Mouse (Mus musculus) midbrain, postnatal 0 days (tissue): ENCODE measurements around the gene Camk2b. TPM values are rescaled to one million over a fixed set of nuclear protein-coding genes. Genes with fewer than 3 reads are reported as not detected.
"Not testable (repeated sequence)": the region's sequence is repeated elsewhere in the genome, so short reads cannot be mapped to it uniquely, and the experiment has no call there.

Experiments
- ATAC-seq: fragments of 200-750 bp; cut with Nextera tagmentation; 2 replicates; pipeline ENCODE4 v1.8.0; 2017; ENCODE audit warnings: moderate number of reproducible peaks, mild to moderate bottlenecking, moderate TSS enrichment, moderate library complexity; ENCODE audit not compliant: low FRiP score
- DNase-seq: peaks from one replicate; pipeline ENCODE4 v3.0.0-alpha.2; 2015; ENCODE audit warnings: low spot score
- H3K27ac ChIP-seq: fragments of 300-500 bp; sonication (generic); 2 replicates; pipeline ENCODE4 v1.5.1; 2014; ENCODE audit warnings: low read depth, mild to moderate bottlenecking, low read length, mixed read lengths
- H3K27me3 ChIP-seq: fragments of 300-500 bp; sonication (generic); 2 replicates; pipeline ENCODE4 v1.6.1; 2014; ENCODE audit warnings: low read length, control low read depth, mixed read lengths; ENCODE audit not compliant: insufficient read depth
- H3K36me3 ChIP-seq: fragments of 300-500 bp; sonication (generic); 2 replicates; pipeline ENCODE4 v1.6.1; 2014; ENCODE audit warnings: low read length, control low read depth, mixed read lengths; ENCODE audit not compliant: insufficient read depth
- H3K4me1 ChIP-seq: fragments of 300-500 bp; sonication (generic); 2 replicates; pipeline ENCODE4 v1.6.1; 2014; ENCODE audit warnings: mild to moderate bottlenecking, control low read depth, antibody characterized with exemption, low read length, mixed read lengths; ENCODE audit not compliant: insufficient read depth
- H3K4me2 ChIP-seq: fragments of 300-500 bp; sonication (generic); 2 replicates; pipeline ENCODE4 v1.6.1; 2014; ENCODE audit warnings: low read depth, mild to moderate bottlenecking, low read length, mixed read lengths; ENCODE audit not compliant: poor library complexity, severe bottlenecking
- H3K4me3 ChIP-seq: fragments of 300-500 bp; sonication (generic); 2 replicates; pipeline ENCODE4 v1.5.1; 2014; ENCODE audit warnings: low read depth, mild to moderate bottlenecking, low read length, moderate library complexity
- H3K9ac ChIP-seq: fragments of 300-500 bp; sonication (generic); replicated peaks from 2 replicates; pipeline ENCODE4 v1.6.1; 2014; ENCODE audit warnings: mild to moderate bottlenecking, low read length, moderate library complexity, mixed read lengths; ENCODE audit not compliant: poor library complexity, severe bottlenecking
- H3K9me3 ChIP-seq: fragments of 300-500 bp; sonication (generic); 2 replicates; pipeline ENCODE4 v1.6.1; 2016; ENCODE audit warnings: low read length, control low read depth
- CTCF ChIP-seq: IDR thresholded peaks from 2 replicates; pipeline ENCODE4 v1.5.1; 2016; ENCODE audit warnings: antibody characterized with exemption, mild to moderate bottlenecking
- WGBS: fragments of 180-500 bp; shearing (Covaris S2); extraction: QIAGEN DNeasy Blood & Tissue Kit; methylation state at CpG from one replicate; pipeline ENCODE4 v1.1.7; 2014; 5-methylcytosine and 5-hydroxymethylcytosine counted together
- polyA plus RNA-seq: library from polyadenylated mRNA; unstranded; fragments of >200 nt; fragmentation: Nextera tagmentation; extraction: Ambion mirVana; gene quantifications from 2 replicates; pipeline ENCODE4 v1.2.1, GENCODE M21; 2015
- total RNA-seq: library from RNA; depleted of rRNA; stranded (reverse); fragments of >200 nt; gene quantifications from 2 replicates; pipeline ENCODE4 v1.2.3, GENCODE M21; 2014; rRNA removed

Gene Camk2b
- total RNA-seq (195 and 225 TPM in 2 replicates), polyA plus RNA-seq (199 and 208 TPM in 2 replicates)

DNA sequence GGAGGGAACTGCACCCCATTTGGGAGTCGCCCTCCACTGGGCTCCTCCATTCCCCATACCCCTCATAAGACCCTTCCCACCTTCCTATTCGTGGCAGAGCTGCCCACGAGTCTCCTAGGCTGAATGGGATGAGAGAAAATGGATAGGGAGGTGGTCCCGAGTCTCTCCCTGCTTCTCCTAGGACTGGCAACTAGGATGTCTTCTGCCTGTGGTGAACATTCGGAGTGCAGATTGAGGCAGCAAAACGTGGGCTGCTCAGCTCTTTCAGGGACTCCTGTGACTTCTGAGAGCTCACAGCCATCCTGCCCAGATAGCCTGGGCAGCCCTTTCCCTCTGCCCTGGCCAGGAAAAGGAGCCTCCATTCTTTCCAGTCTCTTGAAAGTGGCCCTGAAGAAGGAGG is at the start of gene Camk2b:
Gene Camk2b, minus strand, starts transcription at position 187 of the 400 bp plus-strand sequence.
- Histone ChIP-seq H3K27me3 (no peaks in the 10 kb centered on the region), H3K27ac (peak within 1 kb of the TSS; percentile 93), H3K9me3 (no peaks in the 10 kb centered on the region), H3K36me3 (no peaks in the 10 kb centered on the region), H3K9ac (peak within 1 kb of the TSS; percentile 93), H3K4me1 (peaks cover 24% of the 10 kb centered on the region; the same call in 1 of the 2 replicates), H3K4me3 (peak within 1 kb of the TSS; percentile 90), H3K4me2 (peak within 1 kb of the TSS; percentile 74)
- TF ChIP-seq CTCF, result peak; percentile 27; the same call in 1 of the 2 replicates
- ATAC-seq, result no peak
- DNase-seq, result no peak
- WGBS, result 11% methylated on average over 6 of the region's 6 CpGs

DNA sequence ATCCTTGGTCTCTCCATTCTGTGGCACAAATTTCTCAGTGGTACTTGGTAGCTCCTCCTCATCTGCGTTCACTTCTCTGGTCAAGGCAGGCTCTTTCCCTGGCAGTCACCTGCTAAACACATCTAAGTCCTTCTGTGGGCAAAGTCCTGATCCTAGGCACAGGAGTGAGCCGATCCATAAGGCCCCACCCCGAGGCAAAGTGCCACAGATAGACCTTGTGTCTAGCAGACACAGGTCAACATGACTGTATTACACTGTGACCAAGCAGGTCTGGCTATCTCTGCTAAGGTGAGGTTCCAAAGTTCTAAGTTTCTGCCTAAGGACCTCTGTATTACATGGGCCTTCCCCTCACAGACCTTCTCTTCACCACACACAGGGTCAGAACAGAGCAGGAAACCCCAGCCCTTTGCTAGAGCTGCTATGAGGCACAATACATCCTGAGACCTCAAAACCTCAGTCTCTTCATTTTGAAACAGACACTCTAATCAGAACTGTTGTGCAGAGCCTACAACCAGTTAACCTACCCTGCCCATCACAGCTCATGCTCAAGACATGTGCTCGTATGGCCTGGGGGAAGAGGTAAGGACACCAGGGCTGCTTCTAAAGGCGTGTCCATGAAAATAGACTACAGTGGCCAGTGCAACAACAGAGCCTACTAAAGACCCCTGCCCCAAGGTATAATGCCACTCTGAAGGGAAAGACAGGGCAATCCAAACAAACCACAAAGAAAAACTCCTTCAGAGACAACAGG is 45.7 kb upstream of the Camk2b start:
- H3K27ac ChIP-seq, result no peak overlapping the region
- no peak overlapping the region for H3K9ac ChIP-seq
- DNase-seq, result no peak
- no peak overlapping the region for H3K4me2 ChIP-seq
- no peak for TF ChIP-seq CTCF
- WGBS, result 97% methylated on average over 5 of the region's 5 CpGs
- ATAC-seq, result no peak
- H3K27me3 ChIP-seq, result no peaks in the 10 kb centered on the region
- H3K9me3 ChIP-seq, result no peaks in the 10 kb centered on the region
- no peaks in the 10 kb centered on the region for H3K4me1 ChIP-seq
- no peak overlapping the region for H3K4me3 ChIP-seq
- H3K36me3 ChIP-seq, result peaks cover 38% of the 10 kb centered on the region

DNA sequence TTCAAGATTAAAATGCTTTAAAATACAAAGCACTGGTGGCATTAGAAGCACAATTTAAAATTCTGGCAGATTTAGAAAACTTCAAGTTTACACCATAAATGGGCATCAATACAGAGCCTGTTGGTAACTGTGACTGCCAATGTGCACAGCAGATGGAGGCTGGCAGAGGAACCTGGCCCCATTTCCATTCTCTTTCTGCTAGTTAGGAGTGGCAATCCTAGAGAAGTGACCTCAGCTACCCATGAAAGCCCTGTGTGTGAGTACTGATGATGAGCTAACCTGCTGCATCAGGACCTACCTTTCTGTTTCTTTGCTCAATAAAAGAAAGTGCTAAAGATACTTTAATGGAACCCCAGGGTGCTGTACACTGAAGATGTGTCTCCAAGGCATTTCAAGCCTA is 43.8 kb upstream of the Camk2b start:
- Histone ChIP-seq H3K27ac (no peak overlapping the region), H3K27me3 (no peaks in the 10 kb centered on the region), H3K9ac (no peak overlapping the region), H3K4me2 (no peak overlapping the region), H3K9me3 (no peaks in the 10 kb centered on the region), H3K36me3 (peaks cover 47% of the 10 kb centered on the region), H3K4me1 (no peaks in the 10 kb centered on the region), H3K4me3 (no peak overlapping the region)
- ATAC-seq (no peak), DNase-seq (peak; percentile 31)
- no peak for TF ChIP-seq CTCF

DNA sequence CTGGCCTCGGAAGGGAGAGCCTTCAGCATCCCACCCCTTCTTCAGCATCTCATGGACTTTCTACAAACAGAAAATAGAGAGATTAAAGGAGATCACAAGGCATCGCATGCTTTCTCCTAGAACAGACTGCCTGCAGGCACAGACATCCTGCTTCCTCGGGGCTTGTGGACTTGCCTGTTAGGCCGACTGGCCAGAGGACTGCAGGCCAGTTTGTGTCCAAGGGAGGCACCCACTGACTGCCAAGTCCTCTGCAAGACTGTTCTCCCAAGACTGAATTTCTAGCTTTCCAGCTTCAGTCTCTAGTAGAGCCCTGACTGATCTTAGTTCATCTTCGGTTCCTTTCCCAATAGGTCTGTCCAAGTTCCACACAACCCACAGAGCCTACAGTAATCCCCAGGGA is 42.1 kb upstream of the Camk2b start:
- no peak overlapping the region for H3K27ac ChIP-seq
- peaks cover 46% of the 10 kb centered on the region for H3K36me3 ChIP-seq
- no peak overlapping the region for H3K4me2 ChIP-seq
- H3K27me3 ChIP-seq, result no peaks in the 10 kb centered on the region
- no peaks in the 10 kb centered on the region for H3K9me3 ChIP-seq
- 93% methylated on average over 5 of the region's 5 CpGs for WGBS
- no peak for ATAC-seq
- no peaks in the 10 kb centered on the region for H3K4me1 ChIP-seq
- no peak overlapping the region for H3K4me3 ChIP-seq
- no peak overlapping the region for H3K9ac ChIP-seq
- DNase-seq, result no peak
- TF ChIP-seq CTCF, result no peak

DNA sequence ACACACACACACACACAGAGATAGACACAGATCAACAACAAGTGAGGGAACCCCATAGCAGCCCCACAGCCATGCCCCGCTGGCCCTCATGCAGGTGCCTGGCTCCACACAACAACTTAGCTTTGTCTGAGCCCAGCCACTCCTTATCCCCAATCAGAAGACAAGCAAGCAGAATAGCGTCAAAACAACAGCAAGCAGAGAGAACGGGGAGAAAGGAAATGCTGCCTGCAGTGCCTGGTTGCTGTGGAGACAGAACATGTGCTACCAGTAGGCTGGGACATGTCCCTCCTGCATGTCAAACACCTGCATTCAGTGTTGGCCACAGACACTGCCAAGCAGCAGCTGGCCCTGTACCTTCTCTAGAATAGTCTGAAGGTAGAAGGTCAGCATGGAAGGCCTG is 41.6 kb upstream of the Camk2b start:
- no peak overlapping the region for H3K27ac ChIP-seq
- H3K36me3 ChIP-seq, result peaks cover 41% of the 10 kb centered on the region
- H3K27me3 ChIP-seq, result no peaks in the 10 kb centered on the region
- ATAC-seq (no peak), DNase-seq (no peak)
- no peak overlapping the region for H3K4me3 ChIP-seq
- H3K4me2 ChIP-seq, result no peak overlapping the region
- no peak overlapping the region for H3K9ac ChIP-seq
- H3K4me1 ChIP-seq, result no peaks in the 10 kb centered on the region
- H3K9me3 ChIP-seq, result no peaks in the 10 kb centered on the region
- 62% methylated on average over 3 of the region's 3 CpGs for WGBS
- TF ChIP-seq CTCF, result no peak

DNA sequence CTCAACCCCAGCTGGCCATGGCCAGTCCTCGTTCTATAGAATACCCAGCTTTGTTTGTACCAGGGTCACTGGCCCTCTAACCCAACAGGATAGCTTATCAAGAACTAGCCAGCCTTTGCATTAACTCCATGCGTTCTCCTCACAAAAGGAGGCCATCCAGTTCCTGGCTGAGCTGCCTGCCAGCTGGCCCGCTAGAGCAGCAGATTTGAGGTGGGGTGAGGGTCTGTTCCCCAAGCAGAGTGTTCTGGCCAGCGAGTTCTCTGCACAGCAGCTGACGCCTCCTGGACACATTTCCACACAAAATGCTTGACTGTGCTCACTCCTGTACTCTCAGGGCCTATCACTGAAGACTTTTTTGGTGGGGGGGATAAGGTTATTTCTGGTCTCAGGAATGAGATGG is 38.6 kb upstream of the Camk2b start:
- no peaks in the 10 kb centered on the region for H3K27me3 ChIP-seq
- no peaks in the 10 kb centered on the region for H3K9me3 ChIP-seq
- H3K27ac ChIP-seq, result no peak overlapping the region
- H3K9ac ChIP-seq, result no peak overlapping the region
- no peak overlapping the region for H3K4me3 ChIP-seq
- peaks cover 22% of the 10 kb centered on the region for H3K36me3 ChIP-seq
- peak; percentile 22 for DNase-seq
- no peak overlapping the region for H3K4me2 ChIP-seq
- 83% methylated on average over 5 of the region's 5 CpGs for WGBS
- no peaks in the 10 kb centered on the region for H3K4me1 ChIP-seq
- no peak for TF ChIP-seq CTCF
- ATAC-seq, result no peak

DNA sequence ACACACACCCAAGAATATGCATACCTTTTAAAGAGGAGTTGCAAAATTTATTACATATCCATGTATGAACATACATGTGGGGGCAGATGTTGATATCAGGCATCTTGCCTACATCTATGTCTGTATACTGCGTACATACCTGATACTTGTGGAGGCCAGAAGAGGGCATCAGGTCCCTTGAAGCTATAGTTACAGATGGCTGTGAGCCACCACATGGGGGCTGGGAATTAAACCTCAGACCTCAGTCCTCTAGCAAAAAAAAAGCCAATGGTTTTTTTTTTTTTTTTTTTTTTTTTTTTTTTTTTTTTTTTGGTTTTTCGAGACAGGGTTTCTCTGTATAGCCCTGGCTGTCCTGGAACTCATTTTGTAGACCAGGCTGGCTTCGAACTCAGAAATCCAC is 30.5 kb upstream of the Camk2b start:
- H3K9ac ChIP-seq, H3K9me3 ChIP-seq, H3K4me2 ChIP-seq, H3K4me3 ChIP-seq, H3K36me3 ChIP-seq, H3K4me1 ChIP-seq, H3K27ac ChIP-seq, DNase-seq, H3K27me3 ChIP-seq, ATAC-seq: not testable (repeated sequence)
- 89% methylated on average over 2 of the region's 3 CpGs for WGBS
